Mouse (Mus musculus): Measurements from ENCODE around the gene Dcun1d4.

Dcun1d4 gene

DNA sequence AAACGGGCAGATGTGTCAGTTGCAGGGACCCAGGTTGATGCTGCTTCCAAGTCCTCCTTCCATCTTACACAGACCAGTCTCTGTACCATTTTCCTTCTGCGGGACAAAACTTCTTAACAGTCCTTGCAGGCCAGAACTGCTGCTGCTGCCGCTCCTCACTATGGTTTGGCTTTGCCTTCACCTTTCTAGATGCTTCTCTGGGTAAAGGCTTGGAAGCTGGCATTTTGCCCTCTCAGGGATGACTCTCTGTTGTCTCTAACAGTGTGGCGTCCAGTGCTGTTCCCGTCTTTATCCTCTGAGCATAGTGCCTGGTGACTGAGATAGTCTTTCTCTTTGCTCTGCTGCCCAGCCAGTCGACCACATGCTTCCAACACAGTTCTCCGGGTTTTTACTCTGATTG lies 66.5 kb downstream of the Dcun1d4 start:
- WGBS: 81% methylated on average over 7 of the region's 7 CpGs

DNA sequence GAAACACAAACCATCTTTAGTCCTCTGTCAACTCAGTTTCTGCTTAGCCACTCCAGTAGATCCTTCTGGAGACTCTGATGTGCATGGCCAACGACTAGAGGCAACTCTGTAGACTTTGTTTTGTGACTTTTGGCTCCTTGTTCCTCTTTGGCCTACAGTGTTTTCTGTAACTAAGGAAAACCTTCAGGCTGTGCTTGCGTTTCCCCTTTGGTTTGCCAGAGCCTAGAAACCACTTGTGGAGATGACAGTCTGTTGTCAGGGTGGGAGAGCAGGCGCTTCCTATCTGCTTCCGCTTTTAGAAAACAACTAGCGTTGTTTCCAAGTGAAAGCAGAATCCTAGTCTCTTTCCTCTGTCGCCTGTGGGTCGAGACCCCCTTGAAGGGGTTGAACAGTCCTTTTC lies 67.4 kb downstream of the Dcun1d4 start:
- 59% methylated on average over 7 of the region's 7 CpGs for WGBS

DNA sequence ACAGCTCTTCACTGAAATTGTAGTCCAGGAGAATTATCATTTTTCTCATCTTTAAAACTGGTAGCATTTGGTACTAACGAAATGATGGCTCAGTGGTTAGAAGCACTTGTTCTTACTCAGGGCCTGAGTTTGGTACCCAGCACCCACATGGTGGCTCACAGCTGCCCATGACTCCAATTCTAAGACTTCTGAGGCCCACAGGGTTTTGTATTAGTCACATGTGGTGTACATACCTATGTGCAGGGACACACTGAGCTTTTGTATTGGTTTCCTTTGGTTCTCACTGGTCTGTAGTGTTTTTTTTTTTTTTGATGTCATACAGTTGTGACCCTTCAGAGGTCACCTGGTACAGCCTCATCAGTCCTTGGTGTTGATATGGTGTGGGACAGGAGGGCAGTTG lies 68.0 kb downstream of the Dcun1d4 start:
- 98% methylated on average over 1 of the region's 1 CpGs for WGBS

DNA sequence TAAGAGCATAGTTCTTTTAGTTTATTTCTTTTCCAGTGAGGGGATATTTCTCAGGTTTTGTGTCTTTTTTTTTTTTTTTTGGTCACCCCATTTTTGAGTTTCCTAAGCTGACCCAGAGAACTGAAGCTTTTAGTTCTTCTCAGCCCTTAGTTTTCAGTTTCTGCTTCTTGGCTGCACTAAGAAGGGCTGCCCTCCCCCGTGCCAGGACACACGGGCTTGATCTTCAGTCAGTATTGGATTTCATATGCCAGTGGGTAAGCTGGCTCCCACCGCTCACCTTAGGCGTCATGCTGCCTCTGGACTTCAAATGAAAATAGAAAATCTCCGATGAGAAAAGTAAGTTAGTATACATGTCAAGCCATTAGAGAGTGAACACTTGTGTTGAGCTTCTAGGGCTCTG lies 71.0 kb downstream of the Dcun1d4 start:
- WGBS: 63% methylated on average over 5 of the region's 5 CpGs

DNA sequence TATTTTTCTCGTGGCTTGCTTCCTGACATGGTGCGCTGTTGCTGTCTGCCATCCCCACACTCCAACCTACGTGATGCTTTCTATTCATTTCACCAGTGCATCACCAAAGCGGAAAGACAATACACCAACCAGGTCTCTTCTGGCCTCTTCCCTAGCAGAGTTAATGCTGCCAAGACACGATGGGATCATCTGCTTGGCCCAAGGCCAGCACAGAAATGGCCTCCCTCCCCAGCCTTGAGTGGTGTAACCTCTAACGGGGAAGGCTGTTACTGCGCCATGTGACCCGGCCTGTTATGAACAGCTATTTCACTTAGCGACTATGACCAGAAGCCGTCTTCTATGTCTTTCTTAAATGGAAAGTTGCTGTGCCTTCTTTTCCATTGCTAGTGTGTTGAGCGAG lies 73.1 kb downstream of the Dcun1d4 start:
- 68% methylated on average over 11 of the region's 11 CpGs for WGBS

DNA sequence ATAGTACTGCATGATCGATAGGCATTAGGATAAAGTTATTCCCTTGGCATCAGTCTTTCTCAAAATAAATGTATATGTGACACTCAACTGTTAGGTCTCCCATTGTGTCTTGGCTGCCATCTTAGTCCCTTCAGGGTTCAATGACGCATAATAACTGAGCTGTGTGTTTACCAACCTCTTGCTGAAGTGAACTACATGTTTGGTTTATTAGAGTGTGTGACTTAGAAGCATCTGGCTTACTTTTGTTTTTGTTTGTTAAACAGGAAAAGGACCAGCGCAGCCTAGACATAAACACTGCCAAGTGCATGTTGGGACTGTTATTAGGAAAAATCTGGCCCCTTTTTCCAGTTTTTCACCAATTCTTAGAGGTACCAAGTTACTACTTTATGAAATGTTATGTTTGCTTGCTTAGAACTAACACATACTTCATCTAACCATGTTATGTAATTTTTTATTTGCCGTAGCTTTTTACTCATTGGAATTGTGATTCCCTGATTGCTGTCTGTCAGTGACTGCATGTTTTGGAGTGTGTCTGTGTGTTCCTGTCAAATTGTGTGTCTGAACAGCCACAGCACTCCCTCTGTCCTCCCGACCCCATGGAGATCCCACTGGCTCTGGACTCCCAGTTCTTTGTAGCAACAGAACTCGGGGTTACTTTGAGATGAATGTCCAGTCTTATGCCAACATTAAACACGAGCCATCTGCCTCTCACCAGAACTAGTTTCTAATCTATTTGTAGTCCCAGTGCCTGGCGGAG lies 74.5 kb downstream of the Dcun1d4 start:
- 71% methylated on average over 8 of the region's 8 CpGs for WGBS

DNA sequence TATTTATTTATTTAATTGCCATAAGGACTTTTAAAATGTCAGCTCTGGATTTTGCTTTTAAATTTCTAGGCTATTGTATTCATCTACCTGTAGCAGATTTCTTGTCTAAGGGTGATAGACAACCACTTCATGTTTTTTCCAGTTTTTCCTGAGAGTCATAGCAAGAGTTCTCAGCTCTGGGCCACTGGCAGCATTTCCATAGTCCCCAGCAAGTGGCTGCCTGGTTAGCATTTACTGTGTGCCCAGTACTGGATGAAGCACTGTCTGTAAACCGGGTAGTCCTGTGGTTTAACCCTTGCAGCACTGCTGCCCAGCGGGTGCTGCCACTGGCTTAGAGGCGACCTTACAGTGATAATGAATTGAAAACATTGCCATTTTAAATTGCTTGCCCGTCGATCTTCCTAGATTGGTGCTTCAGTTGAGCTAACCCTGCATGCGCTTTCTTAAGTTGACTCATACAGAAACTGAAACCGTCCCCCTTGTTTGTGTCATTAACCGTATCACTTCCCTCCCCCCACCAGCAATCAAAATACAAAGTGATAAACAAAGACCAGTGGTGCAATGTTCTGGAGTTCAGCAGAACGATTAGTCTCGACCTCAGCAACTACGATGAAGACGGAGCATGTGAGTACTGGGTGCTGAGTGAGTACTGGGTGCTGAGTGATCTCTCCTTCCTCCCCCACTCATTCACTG lies 76.1 kb downstream of the Dcun1d4 start:
- 78% methylated on average over 12 of the region's 12 CpGs for WGBS

DNA sequence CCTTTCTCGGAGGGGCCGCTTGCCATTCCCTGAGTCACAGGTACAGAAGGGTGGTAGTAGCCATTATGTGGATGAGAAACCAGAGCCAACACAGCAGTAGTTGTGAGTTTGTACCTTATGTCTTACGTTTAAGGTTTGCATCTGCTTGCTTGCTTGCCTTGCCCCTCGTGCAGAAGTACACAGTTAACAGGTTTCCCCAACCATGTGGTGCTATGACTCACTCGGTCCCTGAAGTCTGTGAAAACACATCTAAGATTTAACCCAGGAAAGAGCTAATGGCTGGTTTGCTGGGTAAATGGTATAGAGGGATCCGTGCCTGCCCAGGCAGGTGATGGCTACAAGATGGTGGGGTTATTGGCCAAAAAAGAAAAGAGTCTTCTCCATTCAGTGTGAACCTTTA lies 78.0 kb downstream of the Dcun1d4 start:
- 65% methylated on average over 6 of the region's 6 CpGs for WGBS

DNA sequence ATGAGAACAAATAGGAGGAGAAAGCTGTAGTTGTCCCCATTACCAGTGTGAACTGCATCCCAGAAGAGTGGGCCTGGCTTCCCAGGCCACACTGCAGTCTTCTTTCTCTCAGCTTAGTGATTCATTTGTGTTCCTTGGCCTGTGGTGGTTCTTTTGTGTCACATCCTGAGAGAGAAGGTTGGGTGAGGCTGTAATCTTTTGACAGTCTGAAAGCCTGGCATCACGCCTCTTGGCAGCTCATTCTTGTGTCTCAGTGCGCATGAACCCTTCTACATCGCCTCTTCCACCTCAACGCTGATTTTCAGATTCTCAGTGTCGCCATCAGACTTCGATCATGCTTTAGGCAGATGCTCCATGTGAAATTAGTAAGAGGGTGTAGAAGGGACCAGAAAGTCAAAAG lies 83.2 kb downstream of the Dcun1d4 start:
- WGBS: 81% methylated on average over 6 of the region's 6 CpGs

DNA sequence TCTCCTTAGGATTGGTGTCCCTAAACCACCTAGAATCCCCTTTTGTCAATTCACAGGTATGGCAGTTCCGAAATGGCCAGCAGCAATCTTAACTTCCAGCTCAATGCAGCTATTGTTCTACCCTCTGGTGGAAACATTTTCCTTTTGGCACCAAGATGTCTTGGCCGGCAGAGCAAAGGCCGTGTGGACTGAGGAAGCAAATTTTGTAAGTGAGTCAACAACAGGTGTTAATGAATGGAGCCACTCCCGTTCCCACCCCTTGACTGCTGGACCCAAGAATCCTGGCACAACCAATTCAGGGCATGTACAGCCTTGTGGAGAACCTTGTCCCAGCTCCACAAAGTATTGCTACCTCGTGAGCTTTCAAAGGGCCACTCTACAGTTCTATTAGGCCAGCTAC lies 85.3 kb downstream of the Dcun1d4 start:
- WGBS: 65% methylated on average over 5 of the region's 5 CpGs

DNA sequence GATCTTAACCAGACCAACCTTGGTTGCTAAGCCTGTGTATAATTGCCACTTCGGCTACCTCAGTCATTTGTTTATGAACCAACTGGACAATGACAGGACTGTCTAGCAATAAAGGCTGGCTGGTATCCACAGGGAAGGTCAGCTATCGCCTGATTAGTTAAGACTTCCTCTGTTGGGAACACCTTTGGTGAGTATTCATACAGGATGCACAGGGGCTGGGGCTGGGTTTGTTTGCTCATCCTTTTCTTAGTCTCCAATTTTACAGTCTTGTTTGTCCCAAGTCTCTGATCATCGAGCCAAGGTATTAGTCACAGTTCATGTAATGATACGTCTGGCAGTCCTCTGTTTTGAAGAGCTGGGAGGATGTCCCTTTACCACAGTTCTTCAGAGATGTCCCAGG lies 86.1 kb downstream of the Dcun1d4 start:
- WGBS: 72% methylated on average over 4 of the region's 4 CpGs

DNA sequence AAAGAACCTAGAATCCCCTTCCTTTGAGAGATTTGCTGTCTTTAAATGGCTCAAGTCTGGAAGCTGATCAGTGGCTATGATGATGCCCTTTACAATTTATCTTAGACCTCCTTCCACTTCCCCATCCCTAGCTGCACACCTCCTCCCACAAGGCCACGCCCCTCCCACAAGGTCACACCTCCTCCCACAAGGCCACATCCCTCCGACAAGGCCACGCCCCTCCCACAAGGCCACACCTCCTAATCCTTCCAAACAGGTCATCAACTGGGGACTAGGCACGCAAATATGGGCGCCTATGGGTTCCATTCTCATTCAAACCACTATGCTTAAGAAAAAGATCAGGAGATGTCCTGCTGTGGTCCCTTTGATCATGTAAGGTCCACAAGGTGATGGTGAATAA lies 88.4 kb downstream of the Dcun1d4 start:
- 89% methylated on average over 5 of the region's 5 CpGs for WGBS

DNA sequence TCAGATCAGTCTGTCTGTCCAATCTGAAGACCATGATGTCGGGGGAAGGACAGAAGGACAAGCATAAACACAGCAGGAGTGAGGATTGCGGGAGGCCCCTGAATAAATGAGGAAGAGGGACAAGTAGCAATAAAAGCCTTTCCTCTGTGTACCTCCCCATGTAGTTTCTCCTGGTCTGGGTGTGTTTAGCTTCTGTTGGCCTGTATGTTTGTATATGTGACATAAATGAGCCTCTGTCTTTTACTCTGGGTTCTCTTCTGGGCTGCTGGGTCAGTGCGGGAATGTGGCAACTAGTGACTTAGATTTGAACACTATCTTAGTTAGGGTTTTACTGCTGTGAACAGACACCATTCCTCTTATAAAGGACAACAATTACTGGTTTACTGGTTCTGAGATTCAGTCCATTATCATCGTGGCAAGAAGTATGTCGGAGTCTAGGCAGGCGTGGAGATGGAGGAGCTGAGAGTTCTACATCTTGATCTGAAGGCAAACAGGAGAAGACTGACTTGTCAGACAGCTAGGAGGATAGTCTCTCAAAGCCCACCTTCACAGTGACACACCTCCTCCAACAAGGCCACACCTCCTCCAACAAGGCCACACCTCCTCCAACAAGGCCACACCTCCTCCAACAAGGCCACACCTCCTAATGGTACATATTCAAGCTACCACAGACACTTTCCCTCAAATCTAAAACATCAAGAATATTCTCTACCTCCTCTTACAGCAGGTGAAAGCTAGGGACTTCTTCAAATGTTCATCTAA lies 90.8 kb downstream of the Dcun1d4 start:
- WGBS: 95% methylated on average over 6 of the region's 6 CpGs

DNA sequence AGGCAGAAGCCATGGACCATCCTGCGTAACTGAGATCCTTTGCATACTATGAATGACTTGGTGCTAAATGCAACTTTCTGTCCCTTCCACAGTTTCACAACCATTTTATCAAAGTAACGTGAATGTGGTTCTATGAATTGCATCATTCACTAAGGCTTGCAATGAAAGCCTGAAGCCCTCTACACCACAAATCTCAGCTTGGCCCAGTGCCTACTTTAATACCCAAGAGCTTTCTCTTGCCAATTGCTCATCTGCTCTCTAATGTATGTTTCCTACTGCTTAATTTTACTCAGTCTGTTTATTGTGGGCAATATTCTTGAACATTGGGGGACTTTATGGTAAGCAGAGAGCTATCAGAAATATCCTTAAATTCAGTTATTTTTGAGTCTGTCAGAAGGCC lies 92.0 kb downstream of the Dcun1d4 start:
- 82% methylated on average over 2 of the region's 2 CpGs for WGBS

DNA sequence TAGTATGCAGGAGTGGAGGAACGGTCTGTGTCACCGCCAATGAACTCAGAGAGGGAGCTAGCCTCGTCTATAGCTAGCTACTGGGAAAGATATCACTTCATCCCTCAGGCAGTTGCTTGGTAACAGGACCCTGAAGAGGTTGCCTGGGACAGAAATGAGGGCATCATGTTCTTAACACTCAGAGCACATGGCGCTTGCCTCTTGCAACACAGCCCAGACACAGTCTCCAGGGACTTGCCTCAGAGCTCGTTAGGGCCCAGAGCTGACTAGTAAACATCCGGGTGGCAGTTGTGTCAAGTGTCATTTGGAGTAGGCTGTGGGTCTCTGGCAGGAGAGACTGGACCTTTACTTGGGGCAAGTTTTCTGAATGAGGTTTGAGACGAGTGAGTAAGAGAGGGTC lies 93.0 kb downstream of the Dcun1d4 start:
- WGBS: 76% methylated on average over 7 of the region's 7 CpGs

DNA sequence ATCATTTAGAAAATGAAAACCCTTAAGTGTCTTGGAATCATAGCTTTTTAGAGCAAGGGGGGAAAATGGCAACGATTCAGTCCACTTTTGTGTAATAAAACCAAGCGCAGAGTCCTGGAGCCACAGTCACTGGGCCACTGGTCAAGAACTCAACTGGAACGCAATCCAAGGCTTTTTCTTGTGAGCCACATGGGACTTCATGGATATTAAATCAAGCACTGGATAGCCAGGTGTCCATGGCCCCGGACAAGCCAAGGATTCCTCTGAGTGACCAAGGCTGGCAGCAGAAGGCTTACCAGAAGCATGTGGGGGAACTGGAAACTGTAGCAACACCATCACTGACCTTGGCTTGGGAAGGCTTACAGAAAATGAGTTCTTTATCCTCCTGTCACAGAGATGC lies 93.8 kb downstream of the Dcun1d4 start:
- 85% methylated on average over 4 of the region's 4 CpGs for WGBS

DNA sequence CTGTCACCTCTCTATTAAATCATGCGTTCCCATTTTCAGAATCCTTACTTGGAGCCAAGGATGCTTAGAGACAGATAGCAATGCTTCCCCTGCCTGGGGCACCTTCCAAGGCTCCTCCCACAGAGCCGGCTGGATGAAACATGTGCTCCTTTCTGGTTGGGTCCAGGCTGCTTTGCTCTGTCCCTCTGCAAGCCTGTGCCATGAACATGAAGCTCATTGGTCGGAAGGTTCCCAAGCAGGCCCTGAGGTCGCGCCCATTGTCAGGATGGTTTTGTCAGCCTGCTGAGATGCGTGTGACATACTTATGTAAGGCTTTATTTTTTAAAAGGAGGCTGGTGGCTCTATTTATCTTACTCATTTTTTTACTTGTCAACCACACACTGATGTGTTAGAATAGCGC lies 95.9 kb downstream of the Dcun1d4 start:
- 47% methylated on average over 7 of the region's 7 CpGs for WGBS

DNA sequence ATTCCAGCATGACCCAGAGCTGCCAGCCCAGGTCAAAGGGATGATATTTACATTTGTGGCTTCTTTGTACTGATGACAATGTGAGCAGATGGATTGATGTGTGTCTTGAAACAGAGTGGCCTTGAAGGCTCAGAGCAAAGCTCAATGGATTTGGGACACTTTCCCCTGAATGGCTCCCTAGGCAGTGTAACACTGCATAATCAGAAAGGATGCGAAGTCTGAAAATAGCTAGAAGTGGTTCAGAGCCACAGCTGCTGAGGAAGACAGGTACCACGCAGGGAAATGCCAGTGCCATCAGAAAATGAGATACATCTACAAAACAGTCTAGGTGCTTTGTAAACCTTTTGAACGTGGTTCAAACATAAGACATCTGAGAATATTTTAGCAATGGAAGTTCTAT lies 97.3 kb downstream of the Dcun1d4 start:
- whole genome bisulfite sequencing: 40% methylated on average over 3 of the region's 3 CpGs

DNA sequence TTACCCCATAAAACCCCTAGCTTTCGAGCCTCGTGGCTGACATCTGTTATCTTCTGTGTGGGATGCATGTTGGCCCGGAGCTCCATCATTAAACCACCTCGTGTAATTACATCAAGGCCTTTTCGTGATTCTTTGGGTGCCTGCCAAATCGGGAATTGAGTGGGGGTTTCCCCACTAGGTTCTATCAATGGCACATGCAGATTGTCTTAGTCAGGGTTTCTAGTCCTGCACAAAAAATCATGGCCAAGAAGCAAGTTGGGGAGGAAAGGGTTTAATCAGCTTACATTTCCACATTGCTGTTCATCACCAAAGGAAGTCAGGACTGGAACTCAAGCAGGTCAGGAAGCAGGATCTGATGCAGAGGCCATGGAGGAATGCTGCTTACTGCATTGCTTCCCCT lies 103.2 kb downstream of the Dcun1d4 start:
- WGBS: 40% methylated on average over 6 of the region's 6 CpGs

DNA sequence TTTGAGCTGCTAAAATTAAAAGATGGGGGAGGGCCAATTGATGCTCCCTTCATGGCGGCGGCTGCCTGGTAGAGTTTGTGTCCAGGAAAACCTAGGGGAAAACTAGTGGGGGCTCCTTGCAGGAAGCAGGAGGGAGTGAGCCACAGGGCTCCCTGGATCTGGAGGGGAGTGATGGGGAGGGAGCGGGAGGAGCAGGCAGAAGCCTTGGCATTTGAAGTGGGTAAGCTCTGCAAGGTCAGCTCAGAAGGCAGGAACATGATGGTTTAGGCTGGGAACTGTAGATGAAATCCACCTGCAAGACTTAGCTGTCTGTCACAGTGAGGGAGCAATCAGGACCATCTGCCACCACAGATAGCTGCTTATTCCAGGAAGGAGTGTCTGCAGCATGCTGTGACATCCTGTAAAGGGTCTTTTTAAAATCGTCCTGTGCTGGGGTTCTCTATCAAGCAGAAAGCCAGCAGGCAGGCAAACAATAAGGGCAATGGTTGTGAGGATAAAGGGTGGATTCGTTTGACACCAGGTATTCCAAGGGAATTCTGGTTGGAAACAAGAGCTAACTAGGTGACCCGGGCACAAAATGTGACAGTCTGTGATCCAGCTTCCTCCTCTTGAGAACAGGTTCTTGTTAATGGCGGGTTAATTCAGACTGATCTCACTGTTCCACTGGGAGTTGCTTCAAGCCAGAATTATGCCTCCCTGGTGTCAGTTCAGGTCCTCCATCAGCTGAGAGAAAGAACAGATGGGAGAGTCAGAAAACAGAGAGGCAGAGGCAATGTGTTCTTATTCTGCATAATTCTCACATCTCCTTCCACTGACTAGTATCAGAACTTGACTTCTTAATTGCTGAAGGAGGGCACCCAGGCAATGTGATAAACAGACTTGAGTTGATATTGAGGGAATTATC lies 104.7 kb downstream of the Dcun1d4 start:
- 35% methylated on average over 7 of the region's 7 CpGs for WGBS

DNA sequence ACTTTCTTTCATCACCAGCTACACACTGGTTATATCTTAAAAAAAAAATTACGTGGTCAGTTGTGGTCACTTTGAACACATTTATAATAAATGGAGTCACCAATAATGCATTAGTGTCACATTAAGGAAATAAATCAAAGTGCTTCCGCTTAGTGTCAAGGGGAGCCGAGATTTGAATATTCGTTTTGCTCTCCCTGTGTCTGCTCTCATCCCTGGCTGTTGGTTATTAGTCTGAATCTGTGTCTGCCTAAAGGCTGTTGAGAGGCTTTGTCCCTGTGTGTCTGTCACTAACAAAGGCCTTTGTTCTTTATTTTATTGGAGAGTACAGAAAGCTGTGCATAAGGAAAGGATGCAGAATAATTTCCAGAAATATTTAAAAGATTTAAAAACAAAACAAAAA lies 105.8 kb downstream of the Dcun1d4 start:
- WGBS: 83% methylated on average over 4 of the region's 4 CpGs

DNA sequence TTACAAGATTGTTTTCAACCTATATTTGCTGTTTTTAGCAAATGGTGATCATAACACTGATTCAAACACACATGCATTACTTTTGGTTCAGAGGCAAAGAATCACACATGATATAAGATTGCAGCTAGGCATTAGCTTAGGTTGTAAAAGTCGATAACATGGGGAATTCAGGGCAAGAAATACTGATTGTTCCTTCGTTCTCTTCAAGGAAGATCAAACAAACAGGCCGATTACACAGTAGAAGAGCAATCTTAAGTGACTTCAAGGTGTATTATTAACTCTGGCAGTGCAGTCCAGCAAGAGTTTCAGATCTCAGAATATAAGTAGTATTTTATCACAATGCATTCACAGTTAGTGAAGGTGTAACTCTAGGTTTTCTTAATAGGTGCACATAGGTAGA lies 106.3 kb downstream of the Dcun1d4 start:
- 87% methylated on average over 3 of the region's 3 CpGs for WGBS

All from cerebral cortex, adult 2 months (tissue).